Mouse (Mus musculus) gastrocnemius, adult 8-10 months (tissue): ENCODE data around the gene Pde4c. TPM values are rescaled to one million over a fixed set of nuclear protein-coding genes. Genes with fewer than 3 reads are reported as not detected.
A peak's percentile ranks its signal among the peaks of the same experiment; 100 is the strongest.

Experiments
- DNase-seq, 2 experiments: peaks; one replicate each; pipeline ENCODE4 v3.0.0; 2022; ENCODE audit warnings: low spot score in 2 of 2
- microRNA-seq: library from miRNA; unstranded; fragments of <30 nt; microRNA quantifications from one replicate; pipeline ENCODE4 v1.2.0, GENCODE M21; 2022
- total RNA-seq, 4 experiments: library from RNA; stranded (reverse); gene quantifications; 2 replicates each; pipeline ENCODE4 v1.2.4; 2022

Pde4c gene
- total RNA-seq, 4 experiments from 2014 or later, result 0.65 to 2.3 (median 1.1) TPM

DNA sequence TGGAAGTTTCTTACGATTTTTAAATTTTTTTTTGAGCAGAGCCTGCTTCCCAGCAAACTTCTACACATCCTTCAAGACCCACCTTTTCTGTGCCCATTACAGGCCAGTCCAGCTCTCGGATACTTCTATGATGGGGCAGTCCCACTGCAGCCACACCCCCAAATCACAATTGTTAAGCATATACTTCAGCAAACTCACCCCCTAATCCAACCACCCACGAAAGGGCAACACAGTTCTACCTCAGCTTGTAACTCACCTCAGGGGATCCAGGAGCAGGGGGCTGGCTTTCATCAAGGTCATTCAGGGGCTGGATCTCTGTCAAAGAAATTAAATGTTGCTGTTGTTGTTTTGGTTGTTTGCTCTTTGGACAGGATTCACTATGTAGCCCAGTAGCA is 63.5 kb downstream of the Pde4c start:
- DNase-seq, result no peak

DNA sequence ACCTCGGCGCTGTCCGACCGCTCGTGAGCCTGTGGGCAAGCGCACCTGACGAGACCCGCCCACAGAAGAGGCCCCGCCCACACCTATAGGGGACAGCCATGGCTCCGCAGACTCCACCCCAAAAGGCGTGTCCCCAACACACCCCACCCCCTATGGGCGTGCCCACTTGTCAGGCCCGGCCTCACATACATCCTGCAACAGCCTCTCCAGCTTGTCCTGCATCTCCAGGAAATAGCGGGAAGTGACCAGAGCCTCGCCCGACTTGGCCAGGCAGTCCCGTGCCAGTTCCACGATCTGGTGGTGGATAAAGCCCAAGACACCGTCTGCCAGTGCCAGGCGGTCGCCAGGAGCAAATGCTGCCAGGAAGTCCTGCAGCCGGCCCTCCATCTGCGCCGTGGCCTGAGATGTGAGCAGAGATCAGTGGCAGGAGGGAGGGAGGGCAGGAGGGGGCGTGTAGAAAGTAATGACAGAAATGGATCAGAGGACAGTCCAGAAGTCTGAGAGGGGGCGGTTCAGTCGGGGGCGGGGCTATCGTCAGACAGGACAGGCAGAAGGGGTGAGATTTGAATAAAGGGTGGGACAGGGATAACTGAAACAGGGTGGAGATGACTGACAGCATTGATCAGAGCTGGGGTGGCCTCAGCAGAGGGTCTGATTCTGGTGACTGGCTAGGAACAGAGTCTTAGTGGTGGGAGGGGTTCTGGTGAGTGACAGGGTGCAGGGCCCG is 64.6 kb downstream of the Pde4c start:
- DNase-seq, result no peak

DNA sequence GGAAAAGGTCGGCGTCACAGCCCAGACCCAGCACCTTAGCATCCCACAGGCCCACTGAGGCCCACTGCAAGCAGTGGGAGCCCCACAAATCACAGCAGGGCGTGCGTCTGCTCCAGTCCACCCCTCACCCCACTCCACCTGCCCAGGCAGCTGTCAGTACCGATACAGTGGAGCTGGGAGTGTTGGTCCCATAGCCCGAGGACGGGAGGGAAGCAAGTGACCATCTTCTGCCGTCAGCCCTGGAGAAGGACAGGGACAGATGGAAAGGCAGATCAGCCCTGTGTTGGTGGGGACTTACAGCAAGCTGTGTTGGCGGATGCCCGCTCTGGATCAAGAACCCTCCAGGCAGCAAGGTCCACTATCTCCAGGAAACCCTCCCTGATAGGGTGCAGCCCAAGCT is 65.5 kb downstream of the Pde4c start:
- no peak for DNase-seq

DNA sequence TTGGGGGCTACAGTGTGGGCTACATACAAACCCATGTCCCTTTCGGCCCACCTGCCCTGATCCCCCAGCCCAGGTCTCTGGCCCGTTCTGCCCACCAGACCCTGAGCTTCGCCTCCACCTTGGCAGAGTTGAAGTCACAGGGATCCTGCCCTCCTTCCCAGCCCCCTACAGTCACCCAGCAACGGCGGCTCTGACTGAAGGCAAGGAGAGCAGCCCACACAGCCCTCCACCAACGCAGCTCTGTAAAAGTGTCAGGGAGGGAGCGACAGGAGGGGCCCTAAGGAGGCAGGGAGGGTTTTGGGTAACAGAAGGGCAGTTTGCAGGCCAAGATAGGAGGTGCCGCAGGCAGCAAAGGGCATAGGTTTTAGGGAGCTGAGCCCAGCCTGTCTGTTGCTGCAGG is 67.3 kb downstream of the Pde4c start:
- no peak for DNase-seq

DNA sequence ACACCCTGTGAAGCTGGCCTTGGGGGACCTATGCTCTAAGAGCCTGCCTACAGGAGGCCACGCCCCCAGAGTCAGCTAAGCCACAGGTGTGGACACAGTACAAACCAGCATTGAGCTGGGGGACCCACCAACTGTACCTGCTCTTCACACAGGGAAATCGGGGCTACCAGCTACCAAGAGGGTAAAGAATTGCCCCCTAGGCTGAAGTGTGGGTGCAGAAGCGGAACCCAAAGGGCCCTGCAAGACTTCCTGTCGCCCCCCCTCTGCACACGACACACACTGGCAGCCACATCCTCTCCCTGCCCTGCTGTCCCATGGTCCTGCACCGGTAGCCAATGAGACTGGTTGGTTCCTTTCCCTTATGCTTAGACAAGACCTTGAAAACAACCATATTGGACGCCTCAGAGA is 67.8 kb downstream of the Pde4c start:
- no peak for DNase-seq

DNA sequence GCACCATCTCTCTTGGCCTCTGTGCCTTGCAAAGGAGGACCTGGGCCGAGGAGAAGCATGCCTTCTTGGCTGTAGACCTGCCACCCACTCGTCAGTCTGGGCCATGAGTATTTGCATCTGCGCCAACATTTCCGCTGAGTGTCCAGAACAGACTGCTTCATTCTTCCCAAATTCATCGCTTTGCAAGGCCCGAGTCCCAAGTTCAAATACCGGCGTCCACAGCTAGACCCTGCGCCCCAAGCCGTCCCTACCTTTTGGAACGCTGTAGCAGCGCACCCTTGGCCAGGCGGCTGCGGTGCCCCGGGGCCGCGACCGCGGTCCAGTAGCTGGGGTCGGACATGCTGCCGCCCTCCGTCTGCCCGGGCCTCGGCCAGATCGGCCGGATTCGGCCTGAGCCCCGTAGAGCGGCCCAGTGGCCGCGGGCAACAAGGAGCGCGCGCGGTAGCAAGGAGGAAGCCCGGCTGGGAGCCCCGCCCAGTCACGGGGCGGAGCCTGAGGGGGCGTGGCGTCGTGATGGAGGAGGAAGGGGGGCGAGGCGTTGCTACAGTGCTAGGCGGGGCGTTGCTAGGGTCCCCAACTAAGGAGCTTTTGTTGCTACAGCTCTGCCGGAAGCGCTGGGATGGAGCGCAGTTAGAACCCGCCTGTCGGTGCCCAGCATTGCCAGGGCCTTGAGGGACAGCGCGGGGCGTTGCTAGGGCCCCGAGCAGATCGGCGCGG is 68.6 kb downstream of the Pde4c start:
- peak; percentile 92 to 93 for DNase-seq

DNA sequence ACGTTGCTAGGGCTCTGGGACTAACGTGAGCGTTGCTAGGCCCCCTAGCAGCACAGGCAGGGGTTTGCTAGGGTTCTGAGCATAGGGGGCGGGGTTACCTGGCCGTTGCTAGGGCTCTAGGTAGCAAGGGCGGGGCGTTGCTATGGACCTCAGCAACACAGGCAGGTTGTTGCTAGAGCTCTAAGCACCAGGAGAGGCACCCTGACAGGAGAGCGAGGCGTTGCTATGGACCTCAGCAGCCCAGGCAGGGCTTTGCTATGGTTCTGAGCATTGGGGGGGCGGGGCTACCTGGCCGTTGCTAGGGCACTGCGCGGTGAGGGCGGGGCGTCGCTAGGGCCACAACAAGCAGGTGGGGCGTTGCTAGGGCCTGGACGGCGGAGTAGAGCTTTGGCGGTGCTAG is 69.2 kb downstream of the Pde4c start:
- no peak for DNase-seq

DNA sequence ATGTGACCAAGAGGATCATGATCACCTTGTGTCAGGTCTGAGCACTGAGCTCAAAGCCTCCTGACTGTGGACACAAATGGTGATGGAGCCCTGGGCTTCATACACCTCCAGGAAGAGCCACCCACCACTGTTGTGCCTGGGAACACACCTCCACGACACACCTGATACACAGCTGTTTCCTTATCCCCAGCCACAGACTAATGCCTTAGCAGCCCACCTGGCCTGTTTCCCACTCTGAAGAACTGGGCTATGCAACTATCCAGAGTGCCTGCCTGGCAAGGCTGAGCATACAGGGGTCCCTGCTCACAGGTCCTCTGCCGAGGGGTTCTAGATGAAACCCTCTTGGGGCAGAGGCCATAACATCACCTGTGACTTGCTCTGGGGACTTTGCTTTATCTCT is 70.7 kb downstream of the Pde4c start:
- no peak for DNase-seq

DNA sequence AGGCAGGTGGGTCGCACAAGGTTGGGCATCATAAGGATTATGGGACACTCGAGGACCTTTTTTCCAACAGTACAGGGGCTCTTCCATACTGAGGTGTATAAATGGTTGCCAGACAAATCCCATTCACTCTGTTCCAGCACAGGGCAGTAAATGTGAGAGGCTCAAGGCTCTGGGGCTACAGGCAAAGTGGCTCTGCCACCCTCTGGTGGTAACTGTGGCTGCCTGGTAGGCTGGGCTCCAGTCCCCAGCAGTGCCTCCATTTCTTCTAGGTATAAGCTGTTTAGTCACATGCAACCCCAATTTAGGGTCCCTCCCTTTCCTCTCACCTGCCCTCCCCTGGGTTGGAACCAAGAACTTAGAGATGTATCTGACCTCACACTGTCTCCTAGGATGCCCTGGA is 71.8 kb downstream of the Pde4c start:
- no peak for DNase-seq

DNA sequence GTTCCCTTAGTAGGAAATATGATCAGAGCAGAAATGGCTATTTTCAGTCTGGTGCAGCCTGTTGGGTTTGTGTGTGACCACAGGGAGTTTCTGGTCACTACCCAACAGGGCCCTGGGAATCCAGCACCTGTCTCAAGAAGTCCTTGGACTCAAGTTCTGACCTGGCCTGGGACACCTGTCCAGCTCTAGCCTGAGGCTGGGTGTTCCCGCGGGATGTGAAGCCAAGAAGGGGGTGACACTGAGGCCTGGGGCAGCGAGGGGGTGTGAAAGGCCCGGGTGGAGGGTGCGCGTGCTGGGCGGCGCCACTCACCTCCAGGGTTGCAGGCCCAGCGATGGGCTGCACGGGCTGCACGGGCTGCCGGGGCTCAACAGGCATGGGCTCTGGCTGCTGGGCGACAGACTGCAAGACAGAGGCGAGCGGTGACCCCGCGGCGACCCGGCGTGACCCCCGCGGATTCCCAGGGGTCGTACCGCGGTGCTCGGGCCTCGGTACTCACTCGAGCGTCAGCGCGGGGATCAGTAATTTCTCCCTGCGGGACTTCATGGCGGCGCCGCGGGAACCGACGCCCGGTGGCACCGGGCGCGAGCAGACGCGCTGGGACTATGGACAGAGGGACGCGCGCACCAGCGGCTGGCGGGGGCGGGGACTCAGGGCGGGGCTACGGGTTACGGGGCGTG is 73.0 kb downstream of the Pde4c start:
- DNase-seq, result peak in 1 of 2 experiments; percentile 34

DNA sequence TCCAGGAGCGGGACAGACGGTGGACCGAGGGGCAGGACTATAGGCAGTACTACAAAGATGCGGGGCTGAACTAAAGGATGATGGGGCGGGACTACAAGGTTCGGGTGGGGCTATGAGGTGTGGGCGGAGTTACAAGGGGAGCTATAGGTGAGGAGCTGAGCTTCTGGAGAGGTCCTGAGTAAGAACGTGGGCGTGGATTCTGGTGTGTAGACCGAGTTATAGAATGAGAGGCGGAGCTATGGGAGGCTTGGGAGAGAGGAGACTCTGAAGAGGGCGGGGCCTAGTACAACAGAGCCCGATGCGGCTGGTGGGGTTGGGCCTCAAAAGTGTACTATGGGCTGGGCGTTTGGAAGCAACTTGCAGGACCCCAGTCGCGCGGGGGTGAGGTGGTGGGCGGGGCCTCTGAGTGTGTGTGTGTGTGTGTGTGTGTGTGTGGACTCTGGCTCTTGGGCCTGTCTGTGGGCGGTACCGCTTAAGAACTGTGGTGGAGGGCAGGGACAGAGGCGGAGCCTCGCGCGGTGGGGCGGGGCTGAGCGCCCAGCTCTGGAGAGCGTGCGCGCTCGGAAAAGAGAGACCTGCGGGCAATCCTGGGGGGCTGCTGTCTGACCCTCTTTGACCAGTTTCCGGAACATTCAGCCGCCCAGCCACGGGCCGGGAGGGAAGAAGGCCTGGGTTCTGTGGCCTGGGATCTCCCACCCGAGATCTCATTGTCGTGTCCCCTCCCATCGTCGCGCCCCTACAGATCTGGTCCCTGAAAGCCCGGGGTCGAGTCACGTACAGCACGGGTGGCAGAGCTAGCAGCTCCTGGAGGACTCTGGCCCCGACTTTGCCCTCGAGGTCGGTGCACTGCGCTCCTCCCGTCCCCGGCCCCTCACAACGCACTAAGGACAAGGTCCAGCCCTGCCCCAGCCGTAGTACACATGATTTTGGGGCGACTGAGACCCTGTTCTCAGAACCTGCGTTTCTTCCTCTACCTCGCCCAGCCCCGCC is 73.9 kb downstream of the Pde4c start:
- DNase-seq, result peak; percentile 83 to 85

DNA sequence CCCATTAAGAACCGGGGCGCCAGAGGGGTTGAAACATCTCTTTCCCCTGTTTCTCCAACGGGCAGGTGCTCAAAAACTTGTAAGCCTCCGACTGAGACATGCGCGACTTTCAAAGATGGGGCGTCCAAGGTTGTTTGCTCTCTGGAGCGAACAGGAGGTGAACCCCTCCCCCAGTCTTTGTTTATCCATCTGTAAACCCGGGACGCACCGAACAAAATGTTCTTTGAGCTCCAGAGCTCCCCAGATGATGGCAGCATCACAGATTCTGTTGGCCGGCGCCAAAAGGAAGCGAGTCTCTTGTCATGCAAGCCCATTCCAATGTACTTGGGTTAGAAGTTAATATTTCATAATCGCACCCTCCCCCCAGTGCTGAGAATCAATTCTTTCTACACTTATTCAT is 74.8 kb downstream of the Pde4c start:
- DNase-seq, result no peak

DNA sequence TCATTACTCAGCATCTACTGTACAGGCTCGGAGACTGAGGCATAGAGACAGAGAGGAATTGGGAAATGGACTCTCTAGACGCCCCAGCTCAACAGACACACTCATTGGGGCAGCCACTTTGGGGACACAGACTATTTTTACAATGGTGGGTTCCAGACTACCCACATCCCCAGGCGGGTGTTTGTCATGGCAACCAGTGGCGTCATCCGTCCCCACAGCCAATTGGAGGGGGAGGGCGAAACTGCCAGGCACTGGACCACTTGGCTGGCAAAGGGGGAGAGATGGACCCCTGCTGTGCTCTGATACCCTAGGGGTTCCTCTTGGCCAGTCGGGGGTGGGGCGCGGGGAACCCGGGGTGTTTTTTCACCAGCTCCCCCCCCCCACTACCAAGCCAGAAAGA is 77.1 kb downstream of the Pde4c start:
- DNase-seq, result no peak

Small RNA genes within 50 kb of the gene (microRNA-seq; reads per million reads assigned to microRNA genes)
- not detected for gene Mir7240

Other genes starting within 250 kb of the Pde4c start
- 1 to 10 TPM; 6.6 to 9.7 (median 7.5) TPM for gene Klhl26, start 246.8 kb upstream of the Pde4c start, total RNA-seq
- gene Tmem59l, start 236.4 kb upstream of the Pde4c start, total RNA-seq, result not detected
- 1 to 10 TPM; 1.1 to 2.5 (median 2.3) TPM for gene Crlf1, start 230.6 kb upstream of the Pde4c start, total RNA-seq
- 100 to 1,000 TPM; 175 to 196 (median 181) TPM for gene Rex1bd, start 217.0 kb upstream of the Pde4c start, total RNA-seq
- 100 to 1,000 TPM; 794 to 918 (median 839) TPM for gene Uba52, start 212.9 kb upstream of the Pde4c start, total RNA-seq
- gene Fkbp8, start 196.0 kb upstream of the Pde4c start, total RNA-seq, result 100 to 1,000 TPM; 113 to 123 (median 120) TPM
- gene Kxd1, start 195.8 kb upstream of the Pde4c start, total RNA-seq, result 10 to 100 TPM; 68.3 to 80.8 (median 76.7) TPM
- 10 to 100 TPM; 11.9 to 14.7 (median 12.3) TPM for gene Ell, start 184.3 kb upstream of the Pde4c start, total RNA-seq
- 1 to 10 TPM; 1.9 to 3.4 (median 2.4) TPM for gene Isyna1, start 129.3 kb upstream of the Pde4c start, total RNA-seq
- gene Ssbp4, start 114.8 kb upstream of the Pde4c start, total RNA-seq, result 10 to 100 TPM in 3 of 4 experiments, 1 to 10 TPM in 1; 8.5 to 19.2 (median 10.4) TPM
- gene Lrrc25, start 107.6 kb upstream of the Pde4c start, total RNA-seq, result under 1 TPM in 3 of 4 experiments, not detected in 1; 0.17 to 0.49 (median 0.22) TPM
- gene Gdf15, start 91.3 kb upstream of the Pde4c start, total RNA-seq, result under 1 TPM in 1 of 4 experiments, not detected in 3; 0.24 TPM
- 10 to 100 TPM; 13.6 to 19.0 (median 15.7) TPM for gene Pgpep1, start 63.3 kb upstream of the Pde4c start, total RNA-seq
- 10 to 100 TPM; 64.4 to 75.4 (median 70.3) TPM for gene Lsm4, start 50.5 kb upstream of the Pde4c start, total RNA-seq
- gene Jund, start 24.8 kb upstream of the Pde4c start, total RNA-seq, result 10 to 100 TPM; 31.9 to 42.0 (median 38.3) TPM
- gene Iqcn, start 20.3 kb upstream of the Pde4c start, total RNA-seq, result not detected
- gene Gm3336, start 5.2 kb upstream of the Pde4c start, total RNA-seq, result not detected
- gene Rab3a, start 31.0 kb downstream of the Pde4c start, total RNA-seq, result 10 to 100 TPM; 28.5 to 34.0 (median 32.3) TPM
- gene Mpv17l2, start 37.2 kb downstream of the Pde4c start, total RNA-seq, result 10 to 100 TPM; 19.7 to 24.6 (median 22.2) TPM
- 10 to 100 TPM; 14.5 to 17.4 (median 16.0) TPM for gene Pik3r2, start 53.0 kb downstream of the Pde4c start, total RNA-seq
- gene Mast3, start 81.3 kb downstream of the Pde4c start, total RNA-seq, result 1 to 10 TPM; 1.7 to 4.5 (median 2.4) TPM
- gene Il12rb1, start 84.7 kb downstream of the Pde4c start, total RNA-seq, result not detected
- 100 to 1,000 TPM in 1 of 4 experiments, 10 to 100 TPM in 3; 38.9 to 177 (median 68.9) TPM for gene Arrdc2, start 116.0 kb downstream of the Pde4c start, total RNA-seq
- 10 to 100 TPM; 18.0 to 21.5 (median 20.5) TPM for gene Kcnn1, start 139.5 kb downstream of the Pde4c start, total RNA-seq
- gene Ccdc124, start 150.2 kb downstream of the Pde4c start, total RNA-seq, result 10 to 100 TPM; 61.7 to 77.8 (median 67.5) TPM
- not detected for gene Slc5a5, start 169.0 kb downstream of the Pde4c start, total RNA-seq
- 1,000 to 10,000 TPM in 2 of 4 experiments, 100 to 1,000 TPM in 2; 935 to 1,159 (median 1,025) TPM for gene Rpl18a, start 173.7 kb downstream of the Pde4c start, total RNA-seq
- gene Map1s, start 182.2 kb downstream of the Pde4c start, total RNA-seq, result 10 to 100 TPM in 3 of 4 experiments, 1 to 10 TPM in 1; 9.2 to 15.9 (median 13.7) TPM